Mouse (Mus musculus) layer of hippocampus, adult 9-11 months (tissue): ENCODE measurements at regions not wholly inside any gene's neighbourhood (a gene's known extent, or its start where the extent isn't known, plus 50 kb on each side); places are given as distances from the start of the nearest gene placed in this dataset.

ENCODE experiments used
- DNase-seq: peaks from one replicate; pipeline ENCODE4 v3.0.0; 2022

GRCm38 (mm10) chr4:54704696-54705095 is 240.2 kb upstream of the Zfp462 start:
- no peak for DNase-seq

GRCm38 (mm10) chr4:54709751-54710150 is 235.1 kb upstream of the Zfp462 start:
- DNase-seq, result no peak

- DNase-seq, result no peak
These were observed 231.9 kb upstream of the Zfp462 start for GRCm38 (mm10) chr4:54712929-54713328.

- DNase-seq, result no peak
These were observed 230.1 kb upstream of the Zfp462 start for GRCm38 (mm10) chr4:54714612-54715342.

GRCm38 (mm10) chr4:54718083-54718482 is 226.8 kb upstream of the Zfp462 start:
- no peak for DNase-seq

- no peak for DNase-seq
These were observed 205.8 kb upstream of the Zfp462 start for GRCm38 (mm10) chr4:54739001-54739400.

- no peak for DNase-seq
These were observed 193.4 kb upstream of the Zfp462 start for GRCm38 (mm10) chr4:54751458-54751857.

- DNase-seq, result no peak
These were observed 188.4 kb upstream of the Zfp462 start for GRCm38 (mm10) chr4:54756441-54756840.

- peak; percentile 40 for DNase-seq
These were observed 186.9 kb upstream of the Zfp462 start for GRCm38 (mm10) chr4:54757715-54758500.

GRCm38 (mm10) chr4:54758501-54758829 is 186.4 kb upstream of the Zfp462 start:
- no peak for DNase-seq

GRCm38 (mm10) chr4:54761257-54761656 is 183.6 kb upstream of the Zfp462 start:
- DNase-seq, result no peak

- DNase-seq, result peak; percentile 47
These were observed 179.8 kb upstream of the Zfp462 start for GRCm38 (mm10) chr4:54765045-54765444.

GRCm38 (mm10) chr4:54767506-54768200 is 177.2 kb upstream of the Zfp462 start:
- no peak for DNase-seq

GRCm38 (mm10) chr4:54768836-54769235 is 176.0 kb upstream of the Zfp462 start:
- no peak for DNase-seq

GRCm38 (mm10) chr4:54774066-54774465 is 170.8 kb upstream of the Zfp462 start:
- DNase-seq, result peak; percentile 38

GRCm38 (mm10) chr4:54774717-54775116 is 170.1 kb upstream of the Zfp462 start:
- no peak for DNase-seq

- no peak for DNase-seq
These were observed 164.3 kb upstream of the Zfp462 start for GRCm38 (mm10) chr4:54780511-54780910.

- DNase-seq, result no peak
These were observed 153.6 kb upstream of the Zfp462 start for GRCm38 (mm10) chr4:54791217-54791742.

GRCm38 (mm10) chr4:54793857-54794256 is 151.0 kb upstream of the Zfp462 start:
- DNase-seq, result no peak

GRCm38 (mm10) chr4:54795246-54795645 is 149.6 kb upstream of the Zfp462 start:
- no peak for DNase-seq

GRCm38 (mm10) chr4:54798523-54798922 is 146.3 kb upstream of the Zfp462 start:
- DNase-seq, result no peak

- DNase-seq, result no peak
These were observed 133.7 kb upstream of the Zfp462 start for GRCm38 (mm10) chr4:54811163-54811562.
